Mouse (Mus musculus) CH12.LX (cell line): ENCODE measurements around the gene Emg1. TPM values are rescaled to one million over a fixed set of nuclear protein-coding genes. Genes with fewer than 3 reads are reported as not detected.

Experiments used
- DNase-seq: peaks from one replicate; pipeline ENCODE4 v3.0.0-alpha.2; 2013; ENCODE audit errors: extremely low read depth
- H3K27ac ChIP-seq: 2 replicates; pipeline ENCODE4 v1.5.1; 2012; ENCODE audit warnings: low read depth, mild to moderate bottlenecking, control low read depth, moderate library complexity; ENCODE audit not compliant: insufficient read depth
- H3K27me3 ChIP-seq: replicated peaks from 2 replicates; pipeline ENCODE3; 2012; ENCODE audit warnings: inconsistent platforms
- H3K36me3 ChIP-seq, 2 experiments: replicated peaks in 1 of 2; 2 replicates each; pipeline versions ENCODE3 to v1.6.1; 2012; ENCODE audit warnings: inconsistent platforms in 1 of 2, low read length in 1 of 2, mild to moderate bottlenecking in 1 of 2, mixed read lengths in 1 of 2, moderate library complexity in 1 of 2; ENCODE audit not compliant: control insufficient read depth in 1 of 2, insufficient read depth in 1 of 2
- H3K4me1 ChIP-seq, 2 experiments: 2 replicates each; pipeline ENCODE4 v1.6.1; 2012; ENCODE audit warnings: inconsistent platforms in 1 of 2, moderate library complexity in 1 of 2; ENCODE audit not compliant: insufficient read depth in 2 of 2, control insufficient read depth in 1 of 2
- H3K4me2 ChIP-seq: 2 replicates; pipeline ENCODE4 v1.6.1; 2012; ENCODE audit warnings: low read depth, mild to moderate bottlenecking, control low read depth; ENCODE audit not compliant: poor library complexity, insufficient read depth, severe bottlenecking
- H3K4me3 ChIP-seq, 3 experiments: fragments of 150-350 bp in 1 of 3; sonication (generic) in 1 of 3; replicated peaks in 1 of 3; 2 replicates each; pipeline versions ENCODE3 to v1.5.1; 2011 to 2012; ENCODE audit warnings: low read depth in 2 of 3, low read length in 2 of 3, mild to moderate bottlenecking in 2 of 3, moderate library complexity in 2 of 3, control low read depth in 1 of 3, improper control_type of control experiment in 1 of 3, inconsistent platforms in 1 of 3, mixed read lengths in 1 of 3; ENCODE audit not compliant: poor library complexity in 1 of 3
- H3K79me2 ChIP-seq: replicated peaks from 2 replicates; pipeline ENCODE4 v1.6.1; 2012; ENCODE audit warnings: mild to moderate bottlenecking, moderate library complexity; ENCODE audit not compliant: control insufficient read depth, poor library complexity, insufficient read depth, severe bottlenecking; ENCODE audit errors: extremely low read depth
- H3K9ac ChIP-seq: 2 replicates; pipeline ENCODE4 v1.6.1; 2012; ENCODE audit warnings: low read depth, mild to moderate bottlenecking, control low read depth, moderate library complexity; ENCODE audit not compliant: insufficient read depth
- H3K9me3 ChIP-seq: replicated peaks from 2 replicates; pipeline ENCODE3; 2012; ENCODE audit warnings: low read length, inconsistent platforms, mixed read lengths
- CHD1 ChIP-seq: IDR thresholded peaks from 2 replicates; pipeline ENCODE4 v1.6.1; 2012; ENCODE audit warnings: low read depth, low read length, improper control_type of control experiment, inconsistent platforms
- CTCF ChIP-seq, 2 experiments: IDR thresholded peaks in 1 of 2; conservative IDR thresholded peaks in 1 of 2; 2 replicates each; pipeline ENCODE4 v1.5.1; 2011 to 2012; ENCODE audit warnings: low read depth in 2 of 2, low read length in 2 of 2, improper control_type of control experiment in 1 of 2, inconsistent platforms in 1 of 2, mild to moderate bottlenecking in 1 of 2, moderate library complexity in 1 of 2
- ELF1 ChIP-seq: IDR thresholded peaks from 2 replicates; pipeline ENCODE4 v1.6.1; 2014; ENCODE audit warnings: low read depth, mild to moderate bottlenecking, inconsistent platforms, low read length, improper control_type of control experiment
- EP300 ChIP-seq: IDR thresholded peaks from 2 replicates; pipeline ENCODE4 v1.6.1; 2011; ENCODE audit warnings: low read length, improper control_type of control experiment
- ETS1 ChIP-seq: conservative IDR thresholded peaks from 2 replicates; pipeline ENCODE4 v1.6.1; 2012; ENCODE audit warnings: low read depth, mild to moderate bottlenecking, inconsistent platforms, low read length, improper control_type of control experiment, moderate library complexity
- GABPA ChIP-seq: IDR thresholded peaks from 2 replicates; pipeline ENCODE4 v1.6.1; 2012; ENCODE audit warnings: low read depth, low read length, improper control_type of control experiment, inconsistent platforms; ENCODE audit not compliant: insufficient replicate concordance
- HCFC1 ChIP-seq: IDR thresholded peaks from 2 replicates; pipeline ENCODE4 v1.6.1; 2012; ENCODE audit warnings: low read depth, mild to moderate bottlenecking, inconsistent platforms, low read length, improper control_type of control experiment
- JUN ChIP-seq: IDR thresholded peaks from 2 replicates; pipeline ENCODE4 v1.6.1; 2011; ENCODE audit warnings: low read depth, mild to moderate bottlenecking, low read length, improper control_type of control experiment, moderate library complexity; ENCODE audit not compliant: insufficient read depth
- JUND ChIP-seq: conservative IDR thresholded peaks from 2 replicates; pipeline ENCODE4 v1.6.1; 2011; ENCODE audit warnings: low read depth, low read length, improper control_type of control experiment
- MAFK ChIP-seq: IDR thresholded peaks from 2 replicates; pipeline ENCODE4 v1.6.1; 2011; ENCODE audit warnings: low read length, improper control_type of control experiment; ENCODE audit not compliant: insufficient replicate concordance
- MEF2A ChIP-seq: IDR thresholded peaks from 2 replicates; pipeline ENCODE4 v1.6.1; 2014; ENCODE audit warnings: low read depth, mild to moderate bottlenecking, inconsistent platforms, low read length, improper control_type of control experiment, borderline replicate concordance
- MXI1 ChIP-seq: IDR thresholded peaks from 2 replicates; pipeline ENCODE4 v1.6.1; 2011; ENCODE audit warnings: mild to moderate bottlenecking, low read depth, low read length, improper control_type of control experiment
- MYC ChIP-seq: IDR thresholded peaks from 2 replicates; pipeline ENCODE4 v1.6.1; 2011; ENCODE audit warnings: low read depth, mild to moderate bottlenecking, improper control_type of control experiment, low read length
- NRF1 ChIP-seq: IDR thresholded peaks from 2 replicates; pipeline ENCODE4 v1.6.1; 2014; ENCODE audit warnings: low read depth, mild to moderate bottlenecking, inconsistent platforms, low read length, improper control_type of control experiment, moderate library complexity
- PAX5 ChIP-seq: IDR thresholded peaks from 2 replicates; pipeline ENCODE4 v1.6.1; 2012; ENCODE audit warnings: low read length, inconsistent platforms, mixed read lengths
- POLR2A ChIP-seq: IDR thresholded peaks from 2 replicates; pipeline ENCODE4 v1.6.1; 2011; ENCODE audit warnings: low read depth, mild to moderate bottlenecking, improper control_type of control experiment, low read length
- RAD21 ChIP-seq: IDR thresholded peaks from 2 replicates; pipeline ENCODE4 v1.6.1; 2011; ENCODE audit warnings: low read depth, mild to moderate bottlenecking, low read length, improper control_type of control experiment, moderate library complexity
- RCOR1 ChIP-seq: conservative IDR thresholded peaks from 2 replicates; pipeline ENCODE4 v1.6.1; 2012; ENCODE audit warnings: low read depth, mild to moderate bottlenecking, inconsistent platforms, low read length, improper control_type of control experiment
- TBP ChIP-seq: conservative IDR thresholded peaks from 2 replicates; pipeline ENCODE4 v1.6.1; 2011; ENCODE audit warnings: low read depth, low read length, improper control_type of control experiment
- TCF12 ChIP-seq: IDR thresholded peaks from 2 replicates; pipeline ENCODE4 v1.6.1; 2014; ENCODE audit warnings: low read depth, mild to moderate bottlenecking, inconsistent platforms, low read length, improper control_type of control experiment
- UBTF ChIP-seq: IDR thresholded peaks from 2 replicates; pipeline ENCODE4 v1.6.1; 2012; ENCODE audit warnings: low read depth, mild to moderate bottlenecking, inconsistent platforms, low read length, improper control_type of control experiment, moderate library complexity
- USF1 ChIP-seq: IDR thresholded peaks from 2 replicates; pipeline ENCODE4 v1.6.1; 2014; ENCODE audit warnings: low read depth, mild to moderate bottlenecking, inconsistent platforms, low read length, improper control_type of control experiment
- USF2 ChIP-seq: conservative IDR thresholded peaks from 2 replicates; pipeline ENCODE4 v1.6.1; 2011; ENCODE audit warnings: low read depth, low read length, improper control_type of control experiment
- ZC3H11A ChIP-seq: IDR thresholded peaks from 2 replicates; pipeline ENCODE4 v1.6.1; 2012; ENCODE audit warnings: low read depth, mild to moderate bottlenecking, inconsistent platforms, low read length, improper control_type of control experiment
- ZNF384 ChIP-seq: IDR thresholded peaks from 2 replicates; pipeline ENCODE4 v1.6.1; 2012; ENCODE audit warnings: low read depth, low read length, improper control_type of control experiment, inconsistent platforms
- dilution Hi-C: fragments of 300-500 bp; cut with MboI; formaldehyde crosslinking; loops from 2 replicates; pipeline ENCODE4 v1.14.3; 2020; ENCODE audit warnings: low sequenced_read_pairs; ENCODE audit not compliant: extremely low pct_unique_long_range_greater_than_20kb, extremely low pct_ligation_motif_present
- in situ Hi-C: fragments of 300-500 bp; cut with MboI; formaldehyde crosslinking; loops from 3 replicates; pipeline ENCODE4 v1.14.3; 2019; ENCODE audit warnings: low sequenced_read_pairs, low pct_ligation_motif_present, low pct_unique_long_range_greater_than_20kb, mixed read lengths
- polyA plus RNA-seq: library from polyadenylated mRNA; unstranded; fragments of >175 nt; gene quantifications from 2 replicates; pipeline ENCODE4 v1.2.1, GENCODE M21; 2012; ENCODE audit warnings: low read depth; ENCODE audit not compliant: insufficient read length
- total RNA-seq, 2 experiments: library from RNA; depleted of rRNA; stranded (reverse); fragments of 300-350 nt in 1 of 2; fragments of >200 nt in 1 of 2; gene quantifications; 2 replicates each; pipeline ENCODE4 v1.2.3; 2012 to 2014

Gene Emg1
- total and polyA plus RNA-seq, 3 experiments, result 301 to 481 (median 352) TPM

DNA sequence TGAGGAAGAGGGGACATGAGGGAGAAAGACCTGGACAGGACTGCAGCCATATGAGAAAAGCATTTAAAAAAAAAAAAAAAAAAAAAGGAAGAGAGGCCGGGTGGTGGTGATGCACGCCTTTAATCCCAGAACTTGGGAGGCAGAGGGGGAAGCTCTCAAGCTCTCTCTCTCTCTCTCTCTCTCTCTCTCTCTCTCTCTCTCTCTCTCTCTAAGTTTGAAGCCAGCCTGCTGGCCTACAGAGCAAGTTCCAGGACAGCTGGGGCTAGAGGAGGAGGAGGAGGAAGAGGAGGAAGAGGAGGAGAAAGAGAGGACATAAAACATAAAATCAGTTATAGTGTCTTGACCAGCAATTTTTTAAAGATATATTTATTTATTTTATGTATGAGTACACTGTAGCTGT lies 53.9 kb downstream of the Emg1 start:
- Histone ChIP-seq H3K27ac (no peak overlapping the region), H3K79me2 (no peaks in the 10 kb centered on the region), H3K4me2 (no peak overlapping the region), H3K9me3 (peaks cover 5% of the 10 kb centered on the region), H3K36me3 (no peaks in the 10 kb centered on the region), H3K9ac (no peak overlapping the region), H3K4me3 (no peak overlapping the region), H3K27me3 (no peaks in the 10 kb centered on the region), H3K4me1 (peaks cover 3 to 23% of the 10 kb centered on the region in 2 experiments)
- dilution Hi-C loops, result no loop called here
- in situ Hi-C loops, result no loop called here
- TF ChIP-seq CHD1 (no peak), EP300 (no peak), UBTF (no peak), MYC (no peak), MXI1 (no peak), CTCF (conservative IDR thresholded peaks at IDR 0.05 in 1 of 2, IDR thresholded peaks at IDR 0.05 in 1 of 2; ENCODE audit: low read depth in 2 of 2, low read length in 2 of 2) (no peak), PAX5 (no peak), ZNF384 (no peak), JUND (no peak), RAD21 (no peak), MAFK (no peak), ELF1 (no peak), MEF2A (no peak), GABPA (no peak), JUN (no peak), NRF1 (no peak), RCOR1 (no peak)
- DNase-seq, result no peak

DNA sequence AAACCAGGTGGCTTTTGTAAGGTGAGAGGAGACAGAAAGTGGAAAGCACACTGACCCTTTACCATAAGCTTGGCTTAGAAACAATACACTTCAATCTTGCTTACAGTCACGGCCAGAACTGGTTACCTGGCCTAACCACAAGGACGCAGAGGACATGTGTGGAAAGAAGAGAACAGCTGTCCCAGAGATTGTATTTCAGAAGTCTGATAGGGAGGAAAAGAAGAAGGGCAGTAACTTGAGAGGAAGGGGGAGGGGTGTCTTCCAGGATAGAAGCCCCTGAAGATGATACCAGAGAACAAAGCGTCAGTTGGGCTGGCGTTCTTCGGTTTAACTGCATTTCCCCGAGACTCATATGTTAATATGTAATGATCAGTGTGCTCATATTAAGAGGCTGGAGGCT lies 56.1 kb downstream of the Emg1 start:
- no peak overlapping the region for H3K4me3 ChIP-seq
- no peak overlapping the region for H3K4me2 ChIP-seq
- no peak for TF ChIP-seq HCFC1
- TF ChIP-seq USF1, result no peak
- TF ChIP-seq RAD21, result no peak
- no peak for TF ChIP-seq RCOR1
- TF ChIP-seq MXI1, result no peak
- TF ChIP-seq USF2, result no peak
- TF ChIP-seq ZC3H11A, result no peak
- TF ChIP-seq PAX5, result no peak
- TF ChIP-seq JUN, result no peak
- TF ChIP-seq POLR2A, result no peak
- TF ChIP-seq ELF1, result no peak
- TF ChIP-seq TCF12, result no peak
- TF ChIP-seq ETS1, result no peak
- TF ChIP-seq TBP, result no peak
- TF ChIP-seq NRF1, result no peak
- no peaks in the 10 kb centered on the region for H3K79me2 ChIP-seq
- peaks cover 3 to 9% of the 10 kb centered on the region in 2 experiments for H3K4me1 ChIP-seq
- H3K27me3 ChIP-seq, result no peaks in the 10 kb centered on the region
- H3K9me3 ChIP-seq, result peaks cover 7% of the 10 kb centered on the region
- in situ Hi-C loops (no loop called here), dilution Hi-C loops (no loop called here)
- no peak overlapping the region for H3K27ac ChIP-seq
- no peak overlapping the region for H3K9ac ChIP-seq
- DNase-seq, result no peak
- H3K36me3 ChIP-seq, result no peaks in the 10 kb centered on the region
